Mouse (Mus musculus) ES-Bruce4 (cell line): ENCODE results near the gene Med16.

Experiments used
- CTCF ChIP-seq: IDR thresholded peaks from one replicate; pipeline ENCODE4 v1.8.1; 2011; ENCODE audit warnings: low read depth, low read length
- EP300 ChIP-seq: IDR thresholded peaks from 2 replicates; pipeline ENCODE4 v1.6.1; 2011; ENCODE audit warnings: low read depth, low read length; ENCODE audit not compliant: insufficient read depth
- POLR2A ChIP-seq: IDR thresholded peaks from one replicate; pipeline ENCODE4 v1.8.1; 2011; ENCODE audit warnings: low read length; ENCODE audit not compliant: insufficient read depth

DNA sequence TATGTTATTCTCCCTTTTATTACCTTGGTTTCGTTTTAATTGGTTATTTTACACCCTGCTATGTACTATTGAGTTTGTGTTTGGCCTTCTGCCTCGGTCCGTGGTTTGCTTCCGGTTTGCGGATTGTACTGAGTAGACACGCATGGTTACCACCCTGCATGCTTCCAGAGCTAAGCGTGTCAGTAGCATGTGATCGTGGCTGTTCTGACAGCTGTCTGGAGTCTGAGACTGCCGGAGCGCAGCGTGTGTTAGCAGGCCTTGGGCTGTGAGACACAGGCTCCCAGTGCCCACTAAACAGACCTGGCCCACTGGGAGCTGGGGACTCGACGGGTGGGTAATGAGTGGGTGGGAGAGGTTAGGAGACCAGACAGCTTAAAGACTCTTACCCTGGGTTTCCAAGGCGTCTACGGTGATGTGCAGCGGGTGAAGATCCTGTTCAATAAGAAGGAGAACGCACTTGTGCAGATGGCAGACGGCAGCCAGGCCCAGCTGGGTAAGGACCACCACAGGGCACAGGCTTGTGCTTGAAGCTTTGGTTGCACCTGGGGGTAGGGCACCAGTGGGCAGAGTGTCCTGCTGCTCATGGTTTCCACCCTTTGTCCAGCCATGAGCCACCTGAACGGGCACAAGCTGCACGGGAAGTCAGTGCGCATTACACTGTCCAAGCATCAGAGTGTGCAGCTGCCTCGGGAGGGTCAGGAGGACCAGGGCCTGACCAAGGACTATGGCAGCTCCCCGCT, 46.5 kb downstream of the Med16 start:
- TF ChIP-seq CTCF (no peak), EP300 (no peak), POLR2A (no peak)
